Mouse (Mus musculus) heart, postnatal 4 days (tissue): ENCODE results near the gene Agbl4. TPM values are rescaled to one million over a fixed set of nuclear protein-coding genes. Genes with fewer than 3 reads are reported as not detected.

Experiments used
- DNase-seq: peaks from one replicate; pipeline ENCODE4 v3.0.0; 2021
- total RNA-seq, 2 experiments: library from RNA; stranded (reverse); gene quantifications; 2 replicates each; pipeline ENCODE4 v1.2.3; 2021

Gene Agbl4
- total RNA-seq, 2 experiments from 2014 or later, result 0.43 to 0.72 TPM

DNA sequence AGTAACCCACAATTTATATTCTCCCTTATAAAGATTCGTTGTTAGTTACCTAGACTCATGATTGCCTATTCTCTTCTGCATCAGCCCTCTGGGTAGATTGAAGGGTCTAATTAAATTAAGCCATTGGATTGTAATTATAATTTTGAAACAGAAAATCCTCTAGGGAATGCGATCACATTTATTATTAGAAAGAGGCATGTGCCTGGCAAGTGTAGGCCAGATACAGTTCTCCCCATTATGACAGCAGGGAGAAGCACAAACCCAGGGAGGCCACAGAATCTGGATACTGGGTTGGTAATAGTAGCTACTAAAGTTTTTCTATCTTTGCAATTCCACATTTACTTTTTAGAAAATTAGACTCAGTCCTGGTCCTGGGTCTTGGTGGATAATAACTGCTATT lies 887.2 kb downstream of the Agbl4 start:
- DNase-seq, result no peak

DNA sequence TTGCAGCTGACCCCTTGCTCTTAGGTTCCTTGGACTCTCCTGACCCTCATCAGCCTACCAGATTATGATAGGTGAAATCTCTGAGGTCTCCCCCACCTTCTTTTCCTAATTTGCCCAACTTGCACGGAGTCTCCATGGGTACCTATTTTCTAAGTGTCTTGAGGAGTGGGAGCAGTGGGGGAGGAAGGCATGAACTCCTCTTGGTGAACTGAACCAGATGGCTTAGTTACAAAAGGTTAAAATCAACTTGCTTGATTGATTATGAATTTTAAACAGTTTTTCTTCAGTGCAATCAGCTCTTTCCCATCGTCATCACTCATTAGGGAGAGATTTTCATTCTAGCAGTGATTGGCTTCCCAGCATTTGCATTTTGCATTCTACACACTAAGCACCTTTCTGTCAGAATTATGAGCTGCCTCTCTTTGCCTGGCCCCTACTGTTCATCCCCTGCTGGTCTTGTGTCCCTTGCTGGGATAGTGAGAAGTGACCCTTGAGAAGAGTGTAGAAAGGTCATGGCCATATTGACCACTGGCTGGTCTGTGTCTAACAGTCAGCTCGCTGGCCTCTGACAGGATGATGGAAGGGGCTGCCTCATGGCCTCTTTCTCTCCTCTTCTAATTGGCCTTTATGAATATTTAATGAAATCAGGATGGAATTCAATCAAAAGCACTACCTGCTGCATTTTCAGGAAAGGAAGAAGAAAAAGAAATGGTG lies 897.2 kb downstream of the Agbl4 start:
- DNase-seq, result no peak

DNA sequence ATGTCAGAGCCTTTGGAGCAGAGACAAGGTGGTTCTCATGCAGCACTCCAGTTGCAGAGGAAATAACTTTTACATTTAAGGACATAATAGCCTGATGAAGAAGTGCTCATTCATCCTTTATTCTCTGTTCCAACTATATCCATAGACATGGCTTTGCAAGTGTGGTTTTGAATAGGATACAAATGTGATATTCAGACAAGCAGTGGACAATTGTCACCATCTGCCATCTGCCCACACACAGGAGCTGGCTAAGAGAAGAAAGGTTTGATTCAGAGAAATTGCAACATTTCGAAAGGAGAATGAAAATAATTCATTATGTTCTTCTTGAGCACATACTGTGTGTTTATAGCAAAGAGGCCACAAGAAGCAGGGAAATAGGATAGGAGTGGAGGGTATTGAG lies 909.1 kb downstream of the Agbl4 start:
- DNase-seq, result no peak

DNA sequence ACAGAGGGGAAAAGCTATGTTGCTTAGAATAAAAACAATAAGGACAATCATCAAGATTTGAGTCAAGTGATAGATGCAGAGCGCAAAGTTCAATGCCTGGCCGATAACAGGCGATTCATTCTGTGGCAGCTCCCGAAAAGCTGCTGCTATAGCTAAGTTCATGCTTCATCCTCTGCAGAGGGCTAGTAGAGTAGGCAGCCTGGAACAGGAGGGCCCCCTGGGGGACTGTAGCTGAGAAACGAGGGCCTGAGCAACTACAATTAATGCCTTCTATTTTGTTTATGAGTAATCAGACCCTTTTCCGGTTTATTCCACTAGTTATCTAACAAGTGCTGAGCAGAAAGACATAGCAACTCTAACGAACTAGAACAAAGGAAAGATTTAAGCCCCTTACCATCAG lies 909.7 kb downstream of the Agbl4 start:
- DNase-seq, result no peak

DNA sequence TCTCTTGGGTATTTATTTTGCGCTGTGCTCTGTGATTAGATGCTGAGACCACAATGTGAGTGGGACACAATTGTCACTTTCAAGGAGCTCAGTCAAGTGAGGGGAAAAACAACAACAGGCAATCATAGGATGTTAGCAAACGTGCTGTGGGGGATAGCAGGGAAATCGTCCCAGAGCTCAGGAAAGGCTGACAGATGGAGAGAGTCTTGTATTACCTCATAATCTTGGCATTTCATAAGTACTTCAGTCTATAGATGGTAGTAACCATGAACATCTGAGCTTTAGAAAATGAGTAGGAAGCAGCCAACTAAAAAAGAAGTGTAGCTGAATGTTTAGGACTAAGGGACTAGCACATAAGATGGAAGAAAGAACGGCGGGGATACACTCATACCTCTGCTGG lies 910.2 kb downstream of the Agbl4 start:
- DNase-seq, result no peak

DNA sequence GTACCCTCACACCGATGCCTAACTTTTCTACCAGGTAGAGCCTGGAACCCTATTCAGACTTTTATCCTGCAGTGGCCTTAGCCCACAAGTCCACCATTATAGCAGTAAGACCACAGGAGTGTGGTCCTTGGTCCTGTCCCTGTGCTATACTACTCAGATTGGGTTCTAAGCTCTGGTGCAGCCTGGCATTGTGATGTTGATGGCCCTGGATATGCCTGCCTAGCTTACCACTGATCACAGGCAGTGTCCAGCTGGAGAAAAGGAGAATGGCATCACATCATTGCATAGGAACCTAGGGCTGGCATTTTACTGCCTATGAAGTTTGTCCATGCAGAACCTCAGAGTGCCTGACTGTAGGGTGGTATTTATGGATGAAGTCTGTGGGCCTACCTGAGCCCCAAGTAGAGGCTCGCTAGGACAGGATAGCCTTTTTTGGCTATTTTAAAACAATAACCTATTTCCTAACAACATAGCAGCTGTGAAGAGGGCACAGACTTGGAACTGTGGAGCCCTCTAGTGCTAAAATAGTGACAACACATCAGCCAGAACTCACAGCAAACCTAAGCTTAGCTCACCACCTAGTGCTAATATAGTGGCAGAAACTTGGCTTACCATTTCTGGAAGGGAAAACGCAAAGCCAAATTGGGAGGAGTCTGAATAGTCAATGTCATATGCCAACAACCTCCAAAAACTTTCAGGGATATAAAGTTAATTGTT lies 911.3 kb downstream of the Agbl4 start:
- DNase-seq, result no peak

DNA sequence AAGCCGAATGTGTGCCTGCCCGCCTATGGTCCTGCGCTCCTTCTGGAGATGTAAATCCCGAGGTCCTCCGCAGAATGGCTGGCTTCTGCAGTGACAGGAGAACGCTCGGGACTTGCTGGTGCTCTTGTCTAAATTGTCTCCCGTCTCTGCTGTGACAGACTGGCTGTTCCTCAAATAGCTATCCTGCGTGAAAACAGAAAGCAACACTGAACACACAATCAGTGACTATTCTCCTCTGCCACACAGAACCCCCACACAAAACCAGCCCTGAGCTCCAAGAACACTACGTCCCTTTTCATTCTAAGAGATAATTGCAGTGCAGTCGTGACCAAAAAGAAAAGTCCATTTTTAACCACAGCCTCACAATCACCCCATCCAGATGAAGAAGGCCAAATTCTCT lies 929.6 kb downstream of the Agbl4 start:
- no peak for DNase-seq

DNA sequence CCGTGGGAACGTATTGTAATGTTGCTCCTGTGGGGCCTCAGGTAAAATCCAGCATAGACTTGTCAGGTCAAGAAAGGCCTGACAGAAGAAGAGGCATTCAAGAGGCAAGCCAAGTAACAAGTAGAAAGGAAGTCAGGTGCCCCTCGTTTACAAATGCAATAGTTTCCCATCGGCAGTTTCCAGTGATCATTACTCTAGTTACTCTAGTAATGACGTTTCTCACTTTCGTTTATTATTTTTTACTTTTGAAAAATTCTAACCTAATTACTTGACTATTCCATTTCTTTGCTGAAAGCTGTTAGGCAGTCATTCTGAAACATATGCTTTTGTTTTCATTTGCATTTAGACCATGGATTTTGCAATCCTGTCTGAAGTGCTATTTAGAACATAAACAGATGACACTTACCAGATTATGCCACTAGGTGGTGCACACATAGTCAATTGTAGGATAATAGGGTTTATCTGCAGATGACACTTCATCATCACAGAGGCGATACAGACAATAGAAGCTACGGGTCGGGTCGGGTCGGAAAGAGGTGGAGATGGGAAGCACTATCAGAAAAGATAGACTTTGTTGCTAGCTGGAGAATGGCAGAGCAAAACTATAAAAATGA lies 930.4 kb downstream of the Agbl4 start:
- peak; percentile 37 for DNase-seq

DNA sequence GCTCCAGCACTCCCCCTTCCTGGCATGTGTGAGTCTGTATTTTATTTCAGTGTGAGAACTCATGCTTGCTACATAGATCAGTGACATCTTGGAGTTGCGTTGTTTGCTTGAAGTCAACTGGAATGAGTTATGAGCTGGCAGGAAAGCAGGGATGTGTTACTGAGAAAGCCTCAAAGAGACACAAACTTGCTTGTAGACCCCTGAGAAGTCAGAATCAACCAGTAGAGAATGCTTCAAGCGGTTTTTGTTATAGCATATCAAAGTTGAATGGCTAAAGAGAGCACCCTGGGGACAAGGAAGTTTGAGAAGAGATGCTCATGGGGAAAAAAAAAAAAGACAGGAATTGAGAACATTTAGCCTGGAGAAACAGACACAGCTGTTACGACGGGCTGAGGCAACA lies 932.0 kb downstream of the Agbl4 start:
- DNase-seq, result no peak

DNA sequence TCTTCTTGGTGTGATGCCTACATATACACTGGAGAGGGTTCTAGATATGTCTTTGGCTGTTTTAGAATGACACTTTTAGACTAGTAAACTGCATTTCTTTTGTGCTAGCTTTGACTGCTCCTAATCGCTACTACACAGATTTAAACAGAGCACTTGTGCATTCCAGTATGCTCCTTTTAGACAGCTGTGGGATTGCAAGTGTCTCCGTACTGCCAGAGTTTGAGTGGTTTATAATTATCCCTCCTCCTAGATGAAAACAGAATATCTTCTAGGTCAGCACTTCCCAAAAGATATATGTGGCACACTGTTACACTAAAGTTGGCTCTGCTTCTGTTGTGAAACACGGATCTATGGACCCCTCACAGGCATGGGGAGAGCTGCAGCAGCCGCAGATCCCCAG lies 935.4 kb downstream of the Agbl4 start:
- no peak for DNase-seq

DNA sequence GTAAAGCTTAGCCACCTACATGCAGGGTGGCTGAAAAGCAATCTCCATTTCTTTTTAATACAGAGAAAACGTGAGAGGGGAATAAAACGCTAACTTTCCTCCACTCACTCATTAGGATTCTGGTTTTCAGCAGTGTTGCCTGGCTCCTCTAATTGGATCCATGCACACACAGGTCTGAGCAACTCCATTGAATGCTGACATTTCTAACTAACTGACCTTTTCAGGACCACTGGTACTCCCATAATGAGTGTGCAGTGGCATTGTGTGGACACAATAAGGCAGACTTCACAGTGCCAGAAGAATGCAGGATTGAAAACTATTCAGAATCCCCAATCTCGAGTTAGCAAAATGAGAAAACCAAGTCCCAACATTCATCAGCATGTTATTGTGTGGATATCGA lies 952.5 kb downstream of the Agbl4 start:
- DNase-seq, result no peak

DNA sequence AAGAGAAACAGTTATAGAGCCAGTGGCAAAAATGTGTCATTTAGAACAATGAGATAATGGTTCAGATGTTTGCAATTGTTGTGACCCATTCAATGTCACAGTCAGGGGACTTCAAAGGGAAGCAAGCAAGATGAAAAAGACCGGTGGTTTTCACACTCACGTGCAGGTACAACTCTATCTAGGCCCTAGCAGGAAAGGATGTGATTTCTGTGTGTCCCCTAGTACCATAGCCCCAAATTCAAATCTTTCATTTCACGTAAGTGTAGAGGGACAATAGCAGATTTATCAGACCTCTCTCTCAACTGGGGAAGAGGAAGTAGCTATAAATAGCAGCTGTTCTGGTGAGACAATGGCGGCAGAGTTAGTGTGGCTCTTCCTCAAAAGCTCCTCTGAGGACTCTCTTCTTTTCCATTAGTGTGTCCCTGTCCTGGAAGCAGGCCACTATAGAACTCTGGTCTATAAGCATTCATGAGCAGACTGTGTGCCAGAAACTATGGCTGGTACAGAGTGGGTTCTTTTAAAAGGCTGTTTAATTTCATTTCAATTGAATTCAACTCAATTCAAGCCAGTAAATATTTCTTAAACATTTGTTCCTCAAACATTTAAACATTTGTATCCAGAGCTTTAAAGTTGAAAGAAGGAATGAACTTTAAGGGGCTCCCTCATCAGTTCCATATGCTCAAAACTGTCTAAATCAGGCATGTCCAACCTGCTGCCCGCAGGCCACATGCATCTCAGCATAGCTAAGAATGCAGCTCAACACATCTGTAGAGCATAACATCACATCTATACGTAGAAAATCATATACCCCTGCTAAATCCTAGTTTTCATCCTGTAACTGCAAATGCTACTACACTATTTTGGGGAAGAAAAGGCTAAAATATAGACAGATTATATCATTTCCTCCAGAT lies 953.4 kb downstream of the Agbl4 start:
- no peak for DNase-seq

DNA sequence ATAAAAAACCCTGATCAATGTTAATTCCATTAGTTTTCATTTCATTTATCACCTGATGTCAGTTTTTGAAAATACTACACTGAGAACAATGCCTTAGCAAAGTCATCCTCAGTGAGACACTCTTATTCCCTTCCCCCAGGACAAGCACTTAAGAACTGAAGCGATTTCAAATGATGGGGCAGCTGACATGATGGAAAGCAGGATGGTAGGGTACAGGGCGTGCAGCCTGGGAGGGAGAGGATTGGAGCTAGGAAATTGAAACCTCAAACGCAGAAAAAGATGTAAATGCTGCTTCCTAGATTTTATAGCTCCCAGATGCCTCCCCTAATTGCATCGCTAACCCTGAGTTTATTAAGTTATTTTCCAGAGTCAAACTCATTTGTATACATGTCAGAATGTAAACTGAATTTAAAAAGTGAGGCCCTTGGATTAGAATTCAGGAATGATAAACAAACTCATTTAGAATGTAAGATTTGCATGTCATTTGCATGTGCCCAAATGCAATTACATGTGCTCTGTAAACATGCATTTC lies 959.2 kb downstream of the Agbl4 start:
- DNase-seq, result no peak

DNA sequence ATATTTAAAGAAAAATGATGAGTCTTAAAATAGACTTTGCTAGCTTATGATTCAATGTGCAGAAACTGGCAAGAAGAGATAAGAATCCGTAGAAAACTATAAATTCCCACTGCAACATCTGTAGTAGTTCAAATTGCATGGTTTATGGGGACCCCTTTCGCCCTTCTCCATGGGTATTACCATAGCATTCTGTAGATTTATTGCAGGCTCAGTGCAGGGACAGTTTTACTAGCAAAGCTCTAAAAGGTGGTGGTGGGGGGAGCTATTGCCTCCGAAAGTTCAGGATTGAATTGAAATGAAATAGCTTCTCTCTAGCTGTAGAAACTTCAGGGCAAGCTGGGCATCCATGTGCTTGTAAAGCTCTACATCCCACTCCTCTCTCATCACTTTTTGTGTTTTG lies 959.7 kb downstream of the Agbl4 start:
- no peak for DNase-seq

DNA sequence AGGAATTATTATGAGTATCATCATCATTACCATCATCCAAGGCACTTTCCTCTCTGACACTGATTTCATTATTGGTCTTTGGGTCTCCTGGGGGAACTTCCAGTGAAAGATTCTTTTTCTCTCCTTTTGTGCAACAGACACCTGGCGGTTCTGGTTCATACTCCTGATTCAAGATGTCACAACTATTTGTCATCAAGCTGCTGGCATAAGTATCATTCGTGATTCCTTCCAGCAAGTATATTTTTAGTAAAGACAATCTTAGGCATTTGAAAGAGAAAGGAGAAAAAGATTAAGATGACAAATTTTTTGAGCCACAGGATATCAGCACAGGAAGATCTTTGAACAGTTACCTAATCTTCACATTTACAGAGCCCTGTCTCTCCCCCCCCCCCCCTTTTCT lies 966.7 kb downstream of the Agbl4 start:
- no peak for DNase-seq

DNA sequence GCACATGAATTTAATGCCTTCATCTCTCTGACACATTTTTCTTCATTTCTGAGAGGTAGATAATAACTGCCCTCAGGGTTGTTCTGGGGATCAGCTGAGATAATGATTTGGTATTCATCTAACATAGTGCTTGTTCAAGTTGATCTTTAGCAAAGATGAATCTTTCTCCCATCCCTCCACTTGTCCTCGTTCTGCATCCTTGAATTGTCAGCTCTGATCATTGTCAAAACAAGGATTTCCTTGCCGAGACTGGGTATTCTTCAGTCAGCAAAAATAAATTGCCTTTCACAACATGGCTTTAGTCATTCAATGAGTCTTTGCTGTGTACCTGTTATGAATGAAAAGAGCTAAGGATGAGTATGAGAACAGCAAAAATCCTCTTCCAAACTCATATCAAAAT lies 970.3 kb downstream of the Agbl4 start:
- DNase-seq, result no peak

DNA sequence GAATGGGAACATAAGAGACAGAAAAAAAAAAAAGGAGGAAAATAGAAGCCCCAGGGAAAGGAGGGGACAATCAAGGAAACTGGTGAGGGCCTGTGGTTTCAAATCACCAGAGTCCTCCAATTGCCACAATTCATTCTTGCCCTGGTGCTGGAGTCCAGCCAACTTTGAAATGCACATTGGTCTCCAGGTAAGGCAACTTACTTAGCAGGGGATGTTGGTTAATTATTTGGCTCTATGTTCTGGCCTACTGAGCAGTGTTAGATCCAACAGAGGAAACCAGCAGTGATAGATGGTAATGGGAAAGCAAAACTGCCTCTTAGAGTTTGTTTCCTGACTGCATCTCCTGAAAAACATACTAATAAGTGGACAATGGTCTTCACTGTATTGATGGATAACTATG lies 979.7 kb downstream of the Agbl4 start:
- DNase-seq, result no peak

DNA sequence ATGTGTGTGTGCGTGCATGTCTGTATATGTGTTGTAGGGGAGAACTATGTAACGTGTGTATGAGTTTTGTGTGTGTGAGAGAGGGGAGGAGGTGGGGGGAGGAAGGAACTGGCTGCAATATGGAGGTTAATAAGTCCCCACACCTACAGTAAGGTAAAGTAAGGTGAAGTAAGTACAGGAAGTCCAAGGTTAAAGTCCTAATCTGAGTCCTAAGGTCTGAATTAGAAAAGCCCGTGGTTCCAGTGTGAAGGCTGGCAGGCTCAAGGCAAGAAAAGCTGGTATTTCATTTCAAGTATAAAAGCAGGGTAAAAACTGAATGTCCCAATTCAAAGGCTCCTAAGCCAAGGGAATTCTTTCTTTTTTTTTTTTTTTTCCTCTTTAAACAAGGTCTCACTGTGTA lies 980.6 kb downstream of the Agbl4 start:
- no peak for DNase-seq

DNA sequence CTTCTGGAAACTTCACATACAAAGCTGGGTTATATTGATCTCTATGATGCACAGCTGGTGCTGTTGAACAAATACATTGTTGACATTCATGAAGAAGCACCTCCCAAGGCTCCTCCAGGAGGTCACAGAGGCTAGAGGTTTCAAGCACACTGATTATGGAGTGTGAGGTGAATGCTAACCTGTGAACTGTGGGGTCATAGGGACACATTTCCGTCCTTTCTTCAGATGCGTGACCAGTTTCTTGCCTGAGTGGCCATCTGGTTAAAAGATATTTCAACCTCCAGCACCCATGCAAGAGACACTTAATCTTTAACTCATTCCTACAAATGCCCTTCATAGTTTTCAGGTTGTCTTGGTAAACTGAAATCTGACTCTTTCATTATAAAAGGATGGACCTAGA lies 985.6 kb downstream of the Agbl4 start:
- DNase-seq, result no peak

DNA sequence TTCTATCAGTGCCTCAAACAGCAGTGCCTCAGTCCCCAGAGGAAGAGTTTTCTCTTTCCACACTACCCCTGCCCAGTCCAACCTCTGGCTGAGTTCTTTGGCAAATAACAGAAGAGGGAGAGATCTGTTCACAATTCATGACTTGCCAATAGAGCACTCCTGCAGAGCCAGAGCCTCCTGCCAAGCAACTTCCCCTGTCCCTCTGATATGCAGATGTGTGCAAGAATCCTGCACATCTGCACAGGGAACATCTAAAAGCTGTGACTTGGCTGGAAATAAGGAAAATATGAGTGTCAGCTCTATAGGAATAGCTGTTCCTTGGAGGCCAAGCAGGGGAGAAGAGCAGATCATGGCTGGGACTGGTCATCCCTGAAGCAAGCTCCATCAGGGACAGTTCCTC lies 993.3 kb downstream of the Agbl4 start:
- peak; percentile 4 for DNase-seq

DNA sequence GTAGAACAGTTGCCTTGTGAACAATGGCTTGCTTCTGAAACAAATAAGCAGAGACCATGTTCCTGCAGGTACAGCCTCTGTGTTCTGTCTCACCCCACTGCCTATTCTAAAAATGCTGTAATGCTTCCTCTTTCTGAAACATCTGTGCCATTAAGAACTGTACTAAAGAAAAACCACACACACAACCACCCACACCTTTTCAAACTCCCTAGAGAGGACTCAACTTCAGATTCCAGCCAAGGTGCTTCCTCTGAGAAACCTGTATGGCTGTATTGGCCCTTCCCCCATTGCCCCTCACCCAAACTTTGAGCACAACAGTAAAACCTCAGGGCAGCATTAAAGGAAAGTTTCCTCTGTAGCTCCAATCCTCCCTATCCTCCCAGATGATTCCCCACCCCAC lies 1002.3 kb downstream of the Agbl4 start:
- DNase-seq, result no peak

DNA sequence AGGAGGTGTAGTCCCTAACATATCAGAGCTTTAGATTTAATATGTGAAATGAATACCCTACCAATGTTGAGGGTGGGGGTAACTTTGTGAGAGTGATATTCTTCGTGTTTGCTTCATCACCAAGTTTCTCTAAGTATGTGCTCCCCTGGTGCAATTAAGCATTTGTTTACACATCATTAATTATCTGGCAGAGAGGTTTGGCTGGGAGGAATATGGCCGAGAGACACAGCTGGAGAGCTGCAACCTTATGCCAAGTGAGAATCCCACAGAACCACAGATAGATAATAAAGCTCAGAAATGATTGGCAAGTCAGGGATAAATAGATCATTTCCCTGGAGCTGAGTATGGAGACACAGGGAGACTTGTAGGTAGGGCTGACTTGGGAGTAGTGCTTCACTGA lies 1003.2 kb downstream of the Agbl4 start:
- no peak for DNase-seq

DNA sequence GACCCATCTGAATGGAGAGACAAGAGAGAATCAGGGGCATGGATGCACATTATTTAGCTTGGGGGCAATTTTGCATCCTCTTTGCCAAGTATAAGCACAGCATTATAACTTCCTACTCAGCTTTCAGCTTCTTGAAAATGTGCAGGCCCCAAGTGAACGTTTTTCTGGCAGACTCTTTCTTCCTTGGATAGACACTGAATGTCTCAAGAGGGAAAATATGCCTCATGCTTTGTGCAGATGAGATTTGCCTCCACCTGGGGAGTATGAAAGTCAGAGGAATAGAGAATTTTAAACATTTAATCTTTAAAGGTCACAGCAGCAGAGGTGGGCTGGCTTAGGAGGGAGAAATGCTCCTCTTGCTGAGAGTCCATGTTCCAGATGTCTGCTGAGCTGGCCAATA lies 1005.8 kb downstream of the Agbl4 start:
- no peak for DNase-seq
